ENCODE assay signal across 21 mouse cellular contexts in the genomic region with DNA sequence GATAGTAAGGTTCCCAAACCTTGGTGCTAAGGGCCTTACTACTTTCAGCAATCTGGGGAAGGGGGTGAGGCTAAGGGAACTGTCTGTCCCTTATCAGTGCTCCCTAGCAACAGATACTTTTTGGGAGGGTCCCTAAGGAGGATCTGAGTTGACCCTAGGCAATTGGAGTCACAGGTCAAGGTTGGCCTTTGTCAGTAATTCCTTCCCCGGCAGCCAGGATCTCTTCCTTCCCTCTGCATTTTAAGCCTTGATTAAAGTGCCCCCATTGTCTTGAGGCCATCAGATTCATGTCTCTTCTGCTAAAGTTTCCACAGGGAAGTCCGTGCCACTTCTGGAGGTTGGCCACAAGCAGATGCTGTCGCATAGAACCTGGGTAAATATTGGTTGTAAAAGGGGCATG.
"Had no signal": no experiment of that assay in that cellular context is flagged by ENCODE, and none has a peak within 500 bp of the region (broad histone marks: within the 10 kb centered on the region; RNA-seq: fewer than 3 reads in every experiment).

No protein-coding gene starts in this region.

- DNase-seq: kidney, adult 18-20 months; kidney, postnatal 10 days; layer of hippocampus, adult 9-11 months; liver; lung, adult 2 months; lung, postnatal 14 days; lung, postnatal 4 days; right cerebral cortex, adult 18-20 months; right cerebral cortex, postnatal 14 days; right cerebral cortex, postnatal 4 days; thymus, adult 18-20 months; thymus, postnatal 36 days had no signal

- ATAC-seq: intestine, embryonic 16.5 days; midbrain, embryonic 15.5 days had no signal

- H3K9ac ChIP-seq: limb, embryonic 13.5 days; liver, embryonic 15.5 days; midbrain, embryonic 12.5 days; midbrain, embryonic 15.5 days; neural tube, embryonic 12.5 days; neural tube, embryonic 15.5 days had no signal

- H3K36me3 ChIP-seq: limb, embryonic 10.5 days; liver, embryonic 15.5 days; midbrain, embryonic 12.5 days; midbrain, embryonic 15.5 days; neural tube, embryonic 12.5 days; neural tube, embryonic 15.5 days had no signal

- H3K4me2 ChIP-seq: limb, embryonic 13.5 days; liver, embryonic 15.5 days; midbrain, embryonic 12.5 days; midbrain, embryonic 15.5 days; neural tube, embryonic 12.5 days; neural tube, embryonic 15.5 days had no signal

- H3K9me3 ChIP-seq: limb, embryonic 10.5 days; limb, embryonic 13.5 days; liver, embryonic 15.5 days; midbrain, embryonic 12.5 days; midbrain, embryonic 15.5 days; neural tube, embryonic 12.5 days; neural tube, embryonic 15.5 days had no signal

- H3K27me3 ChIP-seq: liver, embryonic 15.5 days; midbrain, embryonic 15.5 days; neural tube, embryonic 12.5 days; neural tube, embryonic 15.5 days had no signal

- H3K4me3 ChIP-seq: layer of hippocampus, adult 2 months; limb, embryonic 10.5 days; limb, embryonic 13.5 days; liver, embryonic 15.5 days; midbrain, embryonic 12.5 days; midbrain, embryonic 15.5 days; neural tube, embryonic 12.5 days; neural tube, embryonic 15.5 days had no signal

- H3K4me1 ChIP-seq: liver, embryonic 15.5 days; midbrain, embryonic 12.5 days; midbrain, embryonic 15.5 days; neural tube, embryonic 12.5 days; neural tube, embryonic 15.5 days had no signal

- H3K27ac ChIP-seq: layer of hippocampus, adult 2 months; limb, embryonic 10.5 days; limb, embryonic 13.5 days; liver, embryonic 15.5 days; midbrain, embryonic 12.5 days; midbrain, embryonic 15.5 days; neural tube, embryonic 12.5 days; neural tube, embryonic 15.5 days had no signal
